Mouse (Mus musculus) small intestine, adult 2 months (tissue): ENCODE measurements around the gene Bckdha. TPM values are rescaled to one million over a fixed set of nuclear protein-coding genes. Genes with fewer than 3 reads are reported as not detected.

Source experiments
- H3K27ac ChIP-seq: fragments of 200-500 bp; 2 replicates; pipeline ENCODE4 v1.5.1; 2012; ENCODE audit warnings: low read depth, low read length, control low read depth, inconsistent platforms; ENCODE audit not compliant: insufficient read depth
- H3K27me3 ChIP-seq: fragments of 200-500 bp; 2 replicates; pipeline ENCODE4 v1.6.1; 2012; ENCODE audit warnings: mild to moderate bottlenecking, moderate library complexity, low read length, inconsistent platforms; ENCODE audit not compliant: control insufficient read depth, insufficient read depth
- H3K36me3 ChIP-seq: fragments of 200-500 bp; 2 replicates; pipeline ENCODE4 v1.6.1; 2012; ENCODE audit warnings: mild to moderate bottlenecking, low read length, control low read depth, inconsistent platforms; ENCODE audit not compliant: control insufficient read depth, insufficient read depth
- H3K4me1 ChIP-seq: fragments of 200-500 bp; 2 replicates; pipeline ENCODE4 v1.6.1; 2012; ENCODE audit warnings: low read length, inconsistent platforms, mixed read lengths; ENCODE audit not compliant: control insufficient read depth, insufficient read depth, insufficient read length
- H3K4me3 ChIP-seq: fragments of 200-500 bp; 2 replicates; pipeline ENCODE4 v1.5.1; 2012; ENCODE audit warnings: low read depth, mild to moderate bottlenecking, control low read depth, inconsistent platforms, low read length, moderate library complexity
- CTCF ChIP-seq: fragments of 200-500 bp; IDR thresholded peaks from 2 replicates; pipeline ENCODE4 v1.5.1; 2012; ENCODE audit warnings: low read depth, mild to moderate bottlenecking, control low read depth, inconsistent platforms, low read length, moderate library complexity, mixed read lengths; ENCODE audit not compliant: insufficient replicate concordance, insufficient read length; ENCODE audit errors: extremely low read depth
- POLR2A ChIP-seq: fragments of 200-500 bp; IDR thresholded peaks from 2 replicates; pipeline ENCODE4 v1.6.1; 2012; ENCODE audit warnings: low read depth, mild to moderate bottlenecking, control low read depth, inconsistent platforms, low read length, moderate library complexity
- WGBS: fragments of 180-500 bp; shearing (Covaris S2); methylation state at CpG from one replicate; pipeline ENCODE4 v1.1.7; 2018; 5-methylcytosine and 5-hydroxymethylcytosine counted together
- polyA plus RNA-seq: library from polyadenylated mRNA; depleted of rRNA; stranded (reverse); fragments of >200 nt; gene quantifications from 2 replicates; pipeline ENCODE4 v1.2.3, GENCODE M21; 2012; rRNA removed

Gene Bckdha
- polyA plus RNA-seq, result 75.8 and 98.5 TPM in 2 replicates

DNA sequence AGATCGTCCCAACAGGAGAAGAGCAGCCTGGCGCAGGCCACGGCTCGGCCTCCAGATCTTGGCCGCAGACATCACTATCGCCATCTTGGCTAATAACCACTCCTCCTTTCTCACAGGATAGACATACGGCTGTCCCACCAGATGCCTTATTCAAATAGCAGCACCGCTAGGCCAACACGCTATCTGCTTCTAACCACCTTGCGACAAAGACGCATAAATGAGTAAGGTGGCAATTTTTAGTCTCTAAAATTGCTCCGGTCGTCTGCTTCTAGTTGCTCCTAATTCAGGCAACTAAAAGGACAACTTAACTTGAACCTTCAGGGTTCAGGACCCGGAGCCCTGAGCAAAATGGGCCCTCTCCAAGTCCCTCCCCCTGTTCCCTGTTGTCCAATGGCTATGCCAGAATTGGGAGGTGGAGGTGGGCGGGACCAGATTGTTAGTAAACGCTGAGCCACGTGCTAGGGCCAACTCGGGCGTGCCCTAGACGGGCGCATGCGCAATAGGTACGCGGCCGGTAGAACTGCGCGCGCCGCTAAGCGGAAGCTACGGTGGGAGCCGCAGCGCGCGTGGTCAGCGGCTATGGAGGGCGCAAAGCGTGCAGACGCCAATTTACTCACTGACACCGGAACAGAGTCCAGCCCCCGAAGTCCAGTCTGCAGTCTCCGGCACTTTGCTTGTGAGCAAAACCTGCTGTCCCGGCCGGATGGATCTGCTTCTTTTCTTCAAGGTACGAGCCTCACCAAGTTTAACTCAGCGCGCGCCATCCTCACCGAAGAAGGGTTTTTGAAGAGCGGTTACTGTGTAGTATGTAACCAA, at the start of gene Bckdha, which contains the start of gene Exosc5:
Gene Bckdha, minus strand, starts transcription at position 325 of the 816 bp plus-strand sequence.
Gene Exosc5, plus strand, starts transcription at position 508 of the 816 bp plus-strand sequence.
- Histone ChIP-seq H3K4me1 (peaks cover 7% of the 10 kb centered on the region; the same call in 1 of the 2 replicates), H3K27me3 (no peaks in the 10 kb centered on the region), H3K36me3 (peaks cover 3% of the 10 kb centered on the region), H3K4me3 (peak within 1 kb of the TSS; percentile 84), H3K27ac (peak within 1 kb of the TSS; percentile 79)
- TF ChIP-seq CTCF, result no peak
- peak; percentile 31; the same call in 1 of the 2 replicates for TF ChIP-seq POLR2A
- under 1% methylated on average over 49 of the region's 50 CpGs for WGBS

- 64% methylated on average over 15 of the region's 15 CpGs for WGBS
- Histone ChIP-seq H3K4me3 (no peak overlapping the region), H3K4me1 (peaks cover 21% of the 10 kb centered on the region), H3K27me3 (no peaks in the 10 kb centered on the region), H3K36me3 (peaks cover 7% of the 10 kb centered on the region), H3K27ac (peak overlapping the region; percentile 67)
- TF ChIP-seq POLR2A (no peak), CTCF (no peak)
These were observed 49.0 kb upstream of the Bckdha start for GRCm38 (mm10) chr7:25707581-25708292.

DNA sequence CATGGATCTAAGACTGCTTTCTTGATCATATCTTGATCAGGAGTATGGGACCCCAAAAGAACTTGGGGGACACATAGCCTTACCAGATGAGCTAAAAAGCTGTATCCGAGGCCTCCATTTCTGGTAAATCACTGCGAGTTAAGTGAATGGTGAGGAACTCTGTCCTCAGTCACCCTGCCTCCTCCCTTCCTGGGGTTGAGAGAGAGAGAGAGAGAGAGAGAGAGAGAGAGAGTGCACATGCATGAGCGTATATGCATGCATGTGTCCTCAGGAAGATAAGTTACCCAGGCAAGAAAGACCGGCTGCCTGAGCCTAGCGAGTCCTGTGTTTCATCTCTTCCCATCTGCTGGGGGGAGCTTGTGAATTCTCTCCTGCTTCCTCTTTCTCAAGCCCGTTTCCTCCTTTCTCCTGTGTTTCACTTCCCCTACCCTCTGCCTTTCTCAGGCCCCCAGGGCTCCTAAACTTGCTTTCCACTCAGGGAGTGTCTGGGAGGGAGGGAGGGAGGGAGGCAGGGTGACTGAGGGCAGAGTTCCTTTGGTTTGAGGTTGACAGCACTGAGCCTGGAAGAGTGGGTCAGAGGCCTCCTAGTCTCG, 47.9 kb upstream of the Bckdha start:
- H3K27me3 ChIP-seq, result no peaks in the 10 kb centered on the region
- no peak for TF ChIP-seq POLR2A
- TF ChIP-seq CTCF, result no peak
- 57% methylated on average over 7 of the region's 7 CpGs for WGBS
- H3K4me3 ChIP-seq, result no peak overlapping the region
- no peaks in the 10 kb centered on the region for H3K36me3 ChIP-seq
- peaks cover 17% of the 10 kb centered on the region for H3K4me1 ChIP-seq
- H3K27ac ChIP-seq, result peak overlapping the region; percentile 71; the same call in 1 of the 2 replicates

- no peak overlapping the region for H3K4me3 ChIP-seq
- 31% methylated on average over 6 of the region's 6 CpGs for WGBS
- H3K4me1 ChIP-seq, result peaks cover 15% of the 10 kb centered on the region
- no peak for TF ChIP-seq CTCF
- TF ChIP-seq POLR2A, result no peak
- H3K36me3 ChIP-seq, result no peaks in the 10 kb centered on the region
- no peaks in the 10 kb centered on the region for H3K27me3 ChIP-seq
- peak overlapping the region; percentile 71 for H3K27ac ChIP-seq
These were observed 47.0 kb upstream of the Bckdha start for GRCm38 (mm10) chr7:25705801-25706251.

DNA sequence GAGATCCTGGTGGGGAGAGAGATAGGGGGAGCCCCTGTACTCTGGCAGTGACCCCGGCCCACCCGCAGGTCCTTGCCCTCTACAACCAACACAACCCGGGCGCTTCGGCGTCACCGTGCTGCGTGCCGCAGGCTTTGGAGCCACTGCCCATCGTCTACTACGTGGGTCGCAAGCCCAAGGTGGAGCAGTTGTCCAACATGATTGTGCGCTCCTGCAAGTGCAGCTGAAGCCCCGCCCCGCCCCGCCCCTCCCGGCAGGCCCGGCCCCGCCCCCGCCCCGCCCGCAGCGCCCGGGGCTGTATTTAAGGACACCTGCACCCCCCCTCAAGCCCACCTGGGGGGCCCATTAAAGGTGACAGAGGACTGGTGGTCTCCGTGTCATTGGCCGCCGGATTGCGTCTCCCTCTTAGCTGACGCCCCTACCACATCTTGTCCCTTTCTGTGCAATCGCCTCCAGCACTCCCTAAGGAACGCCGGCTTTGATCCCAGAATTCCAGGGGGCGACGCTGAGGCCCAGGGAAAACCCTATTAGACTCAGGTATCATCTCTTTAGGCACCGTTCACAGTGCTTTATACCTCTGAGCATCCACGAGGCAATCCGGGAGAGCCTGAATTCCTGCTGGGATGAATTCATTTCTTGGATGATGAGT, 46.1 kb upstream of the Bckdha start:
- Histone ChIP-seq H3K27ac (no peak overlapping the region), H3K4me1 (peaks cover 11% of the 10 kb centered on the region), H3K36me3 (no peaks in the 10 kb centered on the region), H3K27me3 (no peaks in the 10 kb centered on the region), H3K4me3 (peak overlapping the region; percentile 38)
- WGBS, result 16% methylated on average over 36 of the region's 37 CpGs
- TF ChIP-seq POLR2A (no peak), CTCF (no peak)

- H3K36me3 ChIP-seq, result no peaks in the 10 kb centered on the region
- H3K27me3 ChIP-seq, result no peaks in the 10 kb centered on the region
- peaks cover 11% of the 10 kb centered on the region for H3K4me1 ChIP-seq
- TF ChIP-seq CTCF (no peak), POLR2A (no peak)
- whole genome bisulfite sequencing, result 30% methylated on average over 10 of the region's 10 CpGs
- H3K27ac ChIP-seq, result no peak overlapping the region
- no peak overlapping the region for H3K4me3 ChIP-seq
These were observed 45.2 kb upstream of the Bckdha start for GRCm38 (mm10) chr7:25703793-25704494.
